Mouse (Mus musculus): ENCODE data around the gene Jak2. TPM values are rescaled to one million over a fixed set of nuclear protein-coding genes. Genes with fewer than 3 reads are reported as not detected.

Jak2 gene
- total RNA-seq, 2 experiments from 2014 or later, result 27.0 to 28.5 TPM

GRCm38 (mm10) chr19:29360251-29360650, 108.6 kb downstream of the Jak2 start:
- no peak for DNase-seq (ENCODE audit: low spot score in 2 of 2)

- DNase-seq (ENCODE audit: low spot score in 2 of 2), result peak; percentile 86 to 95
Measured at GRCm38 (mm10) chr19:29361468-29362130, 110.0 kb downstream of the Jak2 start.

GRCm38 (mm10) chr19:29362173-29362930, 110.7 kb downstream of the Jak2 start:
- no peak for DNase-seq (ENCODE audit: low spot score in 2 of 2)

Other genes starting within 250 kb of the Jak2 start
- gene Ak3, start 203.9 kb upstream of the Jak2 start, total RNA-seq (2021), result 10 to 100 TPM; 57.5 to 57.6 TPM
- 10 to 100 TPM; 15.1 to 15.2 TPM for gene Rcl1, start 150.5 kb upstream of the Jak2 start, total RNA-seq (2021)
- under 1 TPM in 1 of 2 experiments, not detected in 1; 0.51 TPM for gene Insl6, start 73.5 kb downstream of the Jak2 start, total RNA-seq (2021)
- 1 to 10 TPM; 2.1 to 2.8 TPM for gene Rln1, start 82.8 kb downstream of the Jak2 start, total RNA-seq (2021)
- gene Plgrkt, start 115.6 kb downstream of the Jak2 start, total RNA-seq (2021), result 10 to 100 TPM; 28.1 to 31.8 TPM
- gene Cd274, start 115.6 kb downstream of the Jak2 start, total RNA-seq (2021), result 1 to 10 TPM in 1 of 2 experiments, under 1 TPM in 1; 0.93 to 1.0 TPM
- not detected for gene Pdcd1lg2, start 159.1 kb downstream of the Jak2 start, total RNA-seq (2021)

All from layer of hippocampus, postnatal 14 days (tissue).